Mouse (Mus musculus) yolk sac, embryonic 10.5 days (tissue): ENCODE measurements around the gene Rnft1.

Source experiments
- DNase-seq: peaks from one replicate; pipeline ENCODE4 v3.0.0-alpha.2; 2017; ENCODE audit warnings: low spot score

The Rnft1 gene

DNA sequence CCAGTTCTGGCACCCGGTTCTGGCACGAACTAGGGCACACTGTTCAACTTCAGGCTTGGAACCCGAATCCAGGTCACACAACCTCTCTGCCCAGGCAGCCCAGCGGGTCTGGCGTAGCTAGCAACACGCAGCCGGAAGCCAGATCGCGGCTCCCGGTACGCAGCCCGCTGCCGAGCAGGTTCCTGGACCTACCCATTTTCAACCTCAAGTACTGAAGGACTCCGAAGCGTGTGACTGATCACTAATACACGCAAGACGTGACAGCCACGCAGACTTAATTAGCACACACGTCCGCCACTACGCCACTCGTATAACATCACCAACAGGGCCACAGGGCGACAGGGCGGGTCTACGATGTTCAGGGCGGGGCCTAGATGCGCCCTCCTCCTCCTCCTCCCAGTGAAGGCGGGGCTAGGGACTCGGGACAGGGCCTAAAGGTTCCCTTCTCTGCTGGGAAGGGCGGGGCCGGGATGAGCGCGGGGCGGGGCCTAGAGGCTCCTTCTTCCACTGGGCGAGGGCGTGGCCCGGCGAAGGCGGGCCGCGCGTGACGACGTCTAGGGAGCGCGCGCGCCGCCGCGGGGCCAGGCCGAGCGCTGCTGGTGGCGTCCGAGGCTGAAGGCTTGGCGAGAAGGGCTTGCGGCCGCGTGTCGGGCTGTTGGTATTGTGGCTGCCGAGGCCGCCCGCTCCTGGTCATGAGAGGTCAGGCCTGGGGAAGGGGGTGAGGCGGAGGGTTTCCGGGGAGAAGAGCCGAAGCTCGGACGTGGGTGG is at the start of gene Rnft1:
Gene Rnft1, plus strand, starts transcription at position 557 of the 768 bp plus-strand sequence.
- DNase-seq = peak; percentile 99

DNA sequence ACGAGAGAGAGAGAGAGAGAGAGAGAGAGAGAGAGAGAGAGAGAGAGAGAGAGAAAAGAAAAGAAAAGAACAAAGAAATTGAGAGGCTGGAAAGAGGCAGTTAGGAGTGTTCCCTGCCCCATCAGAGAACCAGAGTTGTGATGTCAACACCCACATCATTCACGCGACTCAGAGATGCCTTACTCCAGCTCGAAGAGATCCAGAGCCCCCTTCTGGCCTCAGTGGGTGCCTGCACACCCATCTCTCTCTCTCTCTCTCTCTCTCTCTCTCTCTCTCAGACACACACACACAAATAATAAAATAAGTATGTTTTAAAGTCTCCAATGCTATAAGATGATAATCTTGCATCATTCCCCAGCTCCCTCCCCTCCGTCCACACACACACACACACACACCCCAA is 47.6 kb upstream of the Rnft1 start:
- peak; percentile 21 for DNase-seq

DNA sequence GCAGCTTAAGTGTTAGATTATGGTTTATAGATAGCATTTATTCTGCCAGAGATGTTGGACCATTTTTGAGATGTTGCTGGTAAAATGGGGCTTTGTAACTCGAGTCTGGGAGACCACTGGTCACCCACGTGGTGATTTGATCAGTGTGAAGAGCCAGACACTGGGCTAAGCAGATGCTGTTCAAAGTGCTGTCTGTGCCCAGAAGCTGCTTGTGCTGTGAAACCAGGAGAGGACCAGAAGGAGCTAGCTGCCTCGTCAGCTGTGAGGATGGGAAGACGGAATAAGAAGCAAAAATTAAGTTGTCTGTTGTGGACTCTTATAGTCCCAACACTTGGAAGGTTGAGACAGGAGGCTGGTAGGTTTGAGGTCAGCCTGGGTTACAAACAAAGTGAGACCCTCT is 46.2 kb upstream of the Rnft1 start:
- DNase-seq = no peak

DNA sequence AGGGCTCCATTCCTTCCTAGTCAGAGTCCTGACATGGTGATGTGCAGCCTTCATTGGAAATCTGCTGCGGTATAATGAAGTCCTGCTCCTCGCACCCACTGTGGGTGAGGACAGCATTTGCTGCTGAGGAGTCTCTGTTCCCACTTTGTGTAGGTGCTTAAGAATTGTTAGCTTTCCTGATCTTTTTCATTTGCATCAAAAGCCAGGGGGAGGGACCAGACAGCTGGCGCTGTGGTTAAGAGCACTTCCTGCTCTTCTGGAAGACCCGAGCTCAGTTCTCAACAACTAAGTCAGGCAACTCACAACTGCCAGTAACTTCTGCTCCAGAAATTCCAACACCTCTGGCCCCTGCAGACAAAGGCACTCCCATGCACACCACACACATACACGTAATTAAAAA is 43.7 kb upstream of the Rnft1 start:
- no peak for DNase-seq

DNA sequence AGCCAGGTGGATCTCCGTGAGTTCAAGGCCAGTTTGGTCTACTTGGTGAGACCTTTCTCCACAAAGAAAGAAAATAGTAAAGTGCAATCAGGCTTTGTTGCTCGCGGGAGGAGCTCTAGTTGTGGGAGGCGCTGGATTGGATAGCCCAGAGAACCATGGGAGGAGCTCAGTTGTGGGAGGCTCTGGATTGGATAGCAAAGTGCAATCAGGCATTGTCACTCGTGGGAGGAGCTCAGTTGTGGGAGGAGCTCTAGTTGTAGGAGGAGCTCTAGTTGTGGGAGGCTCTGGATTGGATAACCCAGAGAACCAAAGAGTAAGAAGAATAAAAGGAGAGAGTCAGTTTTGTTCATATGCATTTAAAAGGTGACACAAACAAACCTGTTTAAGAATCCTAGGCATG is 30.5 kb upstream of the Rnft1 start:
- no peak for DNase-seq

DNA sequence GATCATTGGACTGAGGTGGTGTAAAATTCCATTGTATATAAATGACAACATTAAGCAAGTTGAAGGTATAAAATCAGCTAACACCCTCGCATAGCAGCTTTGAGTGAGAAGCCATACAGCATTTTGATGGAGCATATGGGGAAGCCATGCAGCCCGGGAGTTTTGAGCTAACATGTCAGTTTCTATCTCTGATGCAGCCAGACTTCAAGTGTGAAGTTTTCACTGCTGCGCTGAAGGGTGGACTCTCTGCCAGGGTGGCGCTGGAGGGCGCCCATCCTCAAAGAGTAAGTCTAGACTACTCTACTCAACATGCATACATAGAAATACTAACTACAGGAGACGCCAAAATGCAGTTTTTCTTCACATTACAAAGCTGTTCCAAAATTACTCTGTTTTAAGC is 26.9 kb upstream of the Rnft1 start:
- DNase-seq = no peak

DNA sequence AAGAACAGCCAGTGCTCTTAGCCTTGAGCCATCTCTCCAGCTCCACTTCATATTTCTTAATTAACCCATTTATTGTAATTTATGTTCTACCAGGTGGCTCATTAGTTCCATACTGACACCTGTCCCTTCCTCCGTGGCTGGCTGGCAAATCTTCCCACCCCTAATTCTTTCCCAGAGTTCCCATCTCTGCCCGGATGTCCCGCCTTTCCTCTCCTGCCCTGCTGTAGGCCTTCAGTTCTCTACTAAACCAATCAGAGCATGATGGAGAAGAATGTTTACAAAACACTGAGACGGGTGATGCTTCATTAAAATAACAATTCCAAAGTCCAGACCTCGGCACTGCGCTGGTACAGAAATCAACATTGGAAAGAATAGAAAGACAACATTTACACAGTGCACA is 25.6 kb upstream of the Rnft1 start:
- no peak for DNase-seq

DNA sequence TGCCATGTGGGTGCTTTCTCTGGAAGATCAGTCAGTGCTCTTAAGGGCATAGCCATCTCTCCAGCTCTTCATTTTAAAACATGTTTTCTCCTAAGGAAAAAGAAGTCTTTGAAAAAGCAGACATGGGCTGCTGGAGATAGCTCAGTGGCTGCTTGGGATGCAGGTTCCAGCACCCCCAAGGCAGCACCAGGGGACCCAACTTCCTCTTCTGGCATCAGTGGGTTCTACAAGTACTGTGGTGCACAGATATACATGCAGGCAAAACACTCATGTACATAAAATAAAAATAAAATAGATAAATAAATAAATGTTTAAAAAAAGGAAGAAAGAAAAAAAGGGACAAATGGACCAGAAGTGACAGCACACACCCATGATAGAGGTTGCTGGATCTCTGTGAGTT is 21.9 kb upstream of the Rnft1 start:
- DNase-seq = no peak

DNA sequence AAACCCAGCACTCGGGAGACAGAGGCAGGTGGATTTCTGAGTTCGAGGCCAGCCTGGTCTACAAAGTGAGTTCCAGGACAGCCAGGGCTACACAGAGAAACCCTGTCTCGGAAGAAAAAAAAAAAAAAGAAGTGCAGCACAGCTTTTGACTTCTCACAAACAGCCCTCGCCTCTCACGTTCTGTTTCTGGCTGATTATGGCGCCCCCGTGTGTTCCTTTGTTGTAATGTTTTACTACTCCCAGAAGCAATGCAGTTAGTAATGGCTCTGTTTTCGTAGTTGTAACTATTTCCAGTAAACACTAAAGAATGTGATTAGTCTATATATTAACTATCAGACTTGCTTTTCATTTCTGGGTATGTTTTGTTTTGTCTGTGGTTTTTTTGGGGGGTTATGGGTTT is 20.2 kb upstream of the Rnft1 start:
- peak; percentile 65 for DNase-seq

DNA sequence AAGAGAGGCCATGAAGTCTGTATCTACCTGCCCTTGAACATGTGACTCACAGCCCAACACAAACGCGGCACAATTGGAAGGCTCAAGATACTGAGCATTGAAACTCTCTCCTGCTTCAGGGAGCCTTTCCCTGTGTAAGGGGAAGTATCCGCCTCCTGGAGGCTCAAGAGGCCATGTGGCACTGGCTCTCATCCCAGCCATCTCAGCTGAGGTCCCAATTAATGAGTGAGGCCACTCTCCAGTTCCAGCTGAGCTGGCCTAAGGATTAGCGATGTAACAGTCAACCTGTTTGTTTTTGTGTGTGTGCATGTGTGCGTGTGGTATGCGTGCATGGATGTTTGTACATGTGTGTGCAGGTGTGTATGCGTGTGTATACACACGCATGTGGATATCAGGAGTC is 16.1 kb upstream of the Rnft1 start:
- DNase-seq = no peak

DNA sequence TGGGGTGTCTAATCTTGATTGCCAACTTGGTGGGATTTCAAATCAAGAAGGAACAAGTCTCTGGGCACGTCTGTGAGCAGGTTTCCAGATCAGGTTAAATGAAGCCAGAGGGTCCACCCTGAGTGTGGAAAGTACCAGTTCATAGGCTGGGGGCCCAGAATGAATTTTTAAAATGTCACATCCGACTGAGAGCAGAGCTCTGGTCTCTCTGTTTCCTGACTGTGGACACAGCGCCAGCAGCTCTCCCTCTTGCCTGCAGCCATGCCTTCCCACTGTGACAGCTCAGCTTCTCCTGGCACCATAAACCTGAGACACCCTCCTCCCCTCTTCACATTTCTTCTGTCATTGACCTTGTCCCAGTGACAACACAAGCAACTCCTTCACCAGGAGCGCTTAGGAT is 15.5 kb upstream of the Rnft1 start:
- DNase-seq = no peak

DNA sequence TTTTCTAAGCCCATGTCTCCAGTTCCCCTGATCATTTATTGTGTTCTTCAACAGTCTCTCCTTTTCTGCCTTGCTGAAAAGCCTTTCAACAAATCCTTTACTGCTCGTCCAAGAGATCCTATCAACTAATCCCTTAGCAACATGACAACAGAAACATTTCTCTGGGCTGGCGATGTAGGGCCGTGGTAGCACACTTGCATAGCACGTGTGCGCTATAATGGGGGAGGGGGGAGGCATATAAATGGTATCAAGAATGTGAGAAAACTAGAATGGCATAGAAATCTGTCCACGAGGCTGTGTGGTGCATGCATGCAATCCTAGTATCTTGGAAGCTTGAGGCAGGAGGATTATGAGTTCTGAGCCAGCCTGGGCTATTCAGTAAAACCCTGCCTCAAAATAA is 12.7 kb upstream of the Rnft1 start:
- no peak for DNase-seq

DNA sequence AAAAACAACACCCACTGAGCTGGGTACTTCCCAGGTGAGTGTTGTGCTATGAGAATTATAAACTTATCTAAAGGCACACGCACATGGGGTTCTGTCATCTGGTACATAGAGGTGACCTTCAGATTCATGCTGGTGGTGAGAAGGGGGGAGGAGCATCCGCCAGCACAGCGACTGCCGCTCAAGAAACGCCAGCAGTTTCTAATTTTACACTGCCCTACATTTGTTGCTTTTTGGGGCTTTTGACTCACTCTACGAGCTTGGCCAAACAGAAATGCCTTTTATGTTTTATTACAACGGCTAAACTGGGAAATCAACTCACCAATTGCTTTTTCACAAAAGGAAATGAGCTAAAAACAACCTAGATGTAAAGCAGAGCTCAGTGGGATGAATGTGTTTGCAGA is 11.7 kb upstream of the Rnft1 start:
- DNase-seq = no peak

DNA sequence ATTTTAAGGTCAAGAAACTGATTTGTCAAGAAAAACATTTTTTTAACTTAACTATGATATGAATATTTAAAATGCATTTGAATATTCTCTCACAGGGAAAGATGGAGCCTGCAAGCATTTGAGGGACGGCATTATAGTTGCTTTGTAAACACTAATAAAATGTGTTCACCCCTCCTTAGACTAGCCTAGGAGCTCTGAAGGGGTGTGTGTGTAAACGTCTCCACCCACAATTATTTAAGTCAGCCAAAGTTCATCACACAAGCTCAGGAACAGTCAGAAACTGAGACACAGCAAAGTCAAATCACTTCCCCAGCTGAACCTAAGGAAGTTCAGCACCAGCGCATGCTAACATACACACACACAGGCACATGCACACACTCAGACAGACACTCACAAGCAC is 10.9 kb upstream of the Rnft1 start:
- no peak for DNase-seq

DNA sequence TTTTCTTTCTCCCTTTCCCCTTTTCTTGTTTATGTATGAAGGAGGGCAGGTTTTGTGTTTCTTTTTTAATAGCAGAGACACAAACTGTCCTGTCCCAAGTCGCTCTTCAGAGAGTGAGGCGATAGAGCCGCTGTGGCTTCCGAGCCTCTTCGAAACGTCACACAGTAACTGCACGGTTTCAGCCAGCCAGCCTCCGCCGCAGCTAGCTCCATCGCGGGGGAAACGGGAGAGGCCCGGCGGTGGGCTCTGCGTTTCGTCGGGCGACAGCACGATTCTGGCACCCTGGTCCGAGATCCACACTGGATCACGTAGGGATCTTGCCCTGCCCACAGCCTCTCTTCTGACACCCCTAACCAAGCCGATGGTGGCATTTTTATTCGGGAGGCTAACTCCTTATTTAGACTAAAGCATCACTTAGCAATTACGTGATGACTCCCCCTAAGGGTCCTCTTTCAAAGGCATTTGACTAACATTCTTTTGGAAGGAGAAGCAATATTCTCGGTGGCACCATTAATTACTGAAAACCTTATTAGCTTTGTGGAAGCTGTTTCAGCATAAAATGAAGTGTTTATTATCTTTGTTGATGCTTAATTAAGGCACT is 553 bp downstream of the Rnft1 start:
- no peak for DNase-seq

DNA sequence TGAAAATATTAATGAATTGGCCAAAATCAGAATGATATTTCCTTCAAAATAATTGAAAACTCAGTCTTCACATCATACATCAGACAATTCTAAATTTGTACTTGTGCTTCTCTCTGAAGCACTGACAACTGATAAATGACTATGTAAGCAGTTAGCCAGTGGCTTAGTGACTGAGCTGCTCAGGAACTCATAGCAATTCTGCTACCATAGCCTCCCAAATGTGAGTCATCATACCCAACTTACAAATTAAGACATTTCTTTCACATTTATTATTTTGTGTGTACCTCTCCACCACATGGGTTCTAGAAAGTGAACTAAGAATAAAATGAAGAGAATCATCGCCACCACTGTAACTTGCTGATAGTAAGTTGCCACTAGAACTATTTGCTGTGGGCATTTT is 6.3 kb downstream of the Rnft1 start:
- DNase-seq = no peak

DNA sequence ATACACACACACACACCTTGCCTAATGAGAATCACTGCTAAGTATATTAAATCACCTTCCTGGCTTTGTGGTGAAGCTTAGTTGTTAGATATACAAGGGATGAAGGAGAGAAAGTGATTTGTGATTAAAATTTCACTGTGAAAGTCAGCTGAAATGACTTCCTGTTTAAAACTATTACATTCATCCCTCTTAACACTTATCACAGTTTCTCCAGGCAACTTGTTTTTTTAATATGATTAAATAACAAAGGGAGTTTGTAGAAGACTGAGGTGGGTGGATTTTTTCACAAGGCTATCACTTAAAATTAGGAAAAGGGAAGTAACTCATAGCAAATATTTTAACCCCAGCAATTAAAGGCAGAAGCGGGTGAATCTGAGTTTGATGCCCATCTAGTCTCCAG is 12.9 kb downstream of the Rnft1 start:
- no peak for DNase-seq

DNA sequence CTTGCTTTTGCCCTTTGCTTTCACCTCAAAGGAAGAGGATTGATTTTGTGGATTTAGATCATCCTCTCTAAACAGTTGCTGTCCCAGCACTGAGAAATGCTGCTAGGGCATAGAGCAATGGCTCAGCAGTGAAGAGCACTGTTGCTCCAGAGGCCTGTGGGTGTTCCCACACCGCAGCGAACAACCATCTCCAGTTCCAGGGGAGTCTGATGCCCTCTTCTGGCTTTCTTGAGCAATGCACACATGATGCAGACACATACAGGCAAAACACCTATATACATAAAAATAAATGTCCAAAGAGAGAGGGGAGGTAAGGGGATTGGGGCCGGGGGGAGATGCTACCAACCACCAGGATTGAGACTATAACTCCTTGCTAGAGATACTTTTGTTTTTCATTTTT is 13.5 kb downstream of the Rnft1 start:
- no peak for DNase-seq

DNA sequence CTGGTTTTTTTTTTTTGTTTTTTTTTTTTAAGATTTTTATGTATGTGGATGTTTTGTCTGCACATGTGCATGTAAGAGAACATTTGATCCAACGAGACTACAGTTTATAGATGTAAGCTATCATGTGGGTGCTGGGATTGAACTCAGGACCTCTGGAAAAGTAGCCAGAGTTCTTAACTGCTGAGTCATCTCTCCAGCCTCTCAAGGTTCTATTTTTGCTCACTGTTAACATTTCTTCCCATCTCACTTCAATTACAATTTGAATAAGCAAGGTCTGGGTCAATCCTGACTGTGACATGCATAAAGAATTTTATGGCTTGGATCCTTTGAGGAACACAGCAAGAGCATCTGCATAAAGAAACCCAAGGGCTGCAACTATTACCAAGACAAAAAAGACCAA is 16.3 kb downstream of the Rnft1 start:
- no peak for DNase-seq

DNA sequence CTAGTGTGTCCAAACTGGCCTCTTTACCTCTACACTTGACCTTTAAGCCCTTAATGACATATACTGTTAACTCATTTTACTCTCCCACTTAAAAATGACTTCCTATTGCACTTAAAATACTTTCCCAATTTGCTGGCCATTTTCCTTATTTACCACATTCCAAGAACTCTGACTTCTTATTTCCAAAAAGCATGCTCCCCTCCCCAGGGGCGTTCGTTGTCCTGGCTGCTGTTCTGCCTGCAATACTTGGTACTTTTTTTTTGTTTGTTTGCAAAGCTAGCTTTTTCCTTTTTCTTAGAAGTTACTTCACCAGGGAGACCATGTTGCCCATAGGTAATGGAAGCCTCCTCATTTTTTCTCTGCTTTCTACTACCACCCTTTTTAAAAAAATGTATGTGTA is 18.7 kb downstream of the Rnft1 start:
- no peak for DNase-seq

DNA sequence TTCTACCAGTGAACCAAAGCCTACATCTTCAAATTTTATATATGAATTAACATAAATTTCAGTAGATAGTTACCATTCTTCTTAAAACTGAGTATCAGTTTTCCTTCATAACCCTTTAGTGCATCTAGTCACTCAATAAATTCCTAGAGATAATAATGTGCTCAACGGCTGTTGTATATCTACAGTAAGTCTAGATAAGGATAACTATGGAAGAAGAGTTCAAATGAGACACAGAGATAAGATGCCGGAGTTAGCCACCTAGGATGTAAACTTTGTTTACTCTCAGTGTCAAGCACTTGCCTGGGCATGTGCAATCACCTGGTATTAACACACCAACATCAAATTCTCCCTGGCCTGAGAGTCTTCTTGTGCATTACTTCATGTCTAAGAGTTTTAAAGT is 22.9 kb downstream of the Rnft1 start:
- DNase-seq = no peak

DNA sequence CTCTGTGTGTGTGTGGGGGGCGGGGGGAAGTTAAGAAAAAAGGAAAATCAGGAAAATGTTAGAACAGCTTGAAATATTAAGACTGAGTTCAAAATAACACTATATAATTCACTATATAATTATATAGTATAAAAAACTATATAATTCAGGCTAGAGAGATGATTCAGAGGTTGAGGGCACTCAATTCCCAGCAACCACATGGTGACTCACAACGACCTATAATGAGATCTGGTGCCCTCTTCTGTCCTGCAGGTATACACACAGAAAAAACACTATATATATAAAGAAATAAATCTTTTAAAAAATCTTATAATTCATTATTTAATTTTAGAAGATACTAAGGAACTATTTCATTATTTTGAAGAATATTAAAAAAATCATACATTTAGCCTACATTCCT is 23.5 kb downstream of the Rnft1 start:
- no peak for DNase-seq

DNA sequence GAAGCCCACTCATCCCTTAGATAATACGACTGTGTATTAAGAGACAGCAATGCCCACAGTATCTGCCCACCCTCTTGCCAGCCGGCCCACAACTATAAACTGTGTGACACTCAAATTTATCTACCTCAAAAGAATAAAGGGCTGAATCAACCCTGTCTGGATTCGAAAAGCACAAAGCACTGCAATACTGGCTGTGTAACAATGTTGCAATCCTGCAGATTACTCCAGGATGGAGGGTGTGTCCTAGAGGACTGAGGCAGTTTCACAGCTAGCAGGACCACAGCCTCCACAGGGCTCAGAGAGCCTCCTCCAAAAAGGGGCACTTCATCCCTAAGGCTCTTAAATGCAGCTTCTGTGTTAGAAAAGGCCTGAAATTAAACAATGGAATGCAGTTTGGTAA is 32.2 kb downstream of the Rnft1 start:
- DNase-seq = no peak

DNA sequence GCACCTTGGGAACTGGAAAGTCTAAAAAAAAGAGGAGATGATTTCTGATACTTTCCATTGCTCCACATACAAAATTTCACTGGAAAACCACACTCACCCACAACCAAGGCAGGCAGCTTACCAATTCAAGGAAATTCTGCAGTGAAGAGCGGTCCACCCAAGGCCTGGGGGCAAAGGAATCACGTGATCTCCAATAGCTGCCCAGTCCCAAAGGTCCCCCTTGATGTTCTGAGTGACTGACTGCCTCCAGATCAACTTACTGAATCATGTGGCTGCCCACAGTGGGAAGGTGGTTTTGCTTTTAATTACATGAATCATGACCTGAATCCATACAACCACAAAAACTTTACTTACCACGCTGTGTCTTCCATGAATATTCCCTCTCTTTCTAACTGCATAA is 32.8 kb downstream of the Rnft1 start:
- DNase-seq = no peak
